Mouse (Mus musculus): Measurements from ENCODE around the gene Dusp10. TPM values are rescaled to one million over a fixed set of nuclear protein-coding genes. Genes with fewer than 3 reads are reported as not detected.

Dusp10 gene
- total and polyA plus RNA-seq, 3 experiments: 5.0 to 14.1 (median 7.9) TPM

DNA sequence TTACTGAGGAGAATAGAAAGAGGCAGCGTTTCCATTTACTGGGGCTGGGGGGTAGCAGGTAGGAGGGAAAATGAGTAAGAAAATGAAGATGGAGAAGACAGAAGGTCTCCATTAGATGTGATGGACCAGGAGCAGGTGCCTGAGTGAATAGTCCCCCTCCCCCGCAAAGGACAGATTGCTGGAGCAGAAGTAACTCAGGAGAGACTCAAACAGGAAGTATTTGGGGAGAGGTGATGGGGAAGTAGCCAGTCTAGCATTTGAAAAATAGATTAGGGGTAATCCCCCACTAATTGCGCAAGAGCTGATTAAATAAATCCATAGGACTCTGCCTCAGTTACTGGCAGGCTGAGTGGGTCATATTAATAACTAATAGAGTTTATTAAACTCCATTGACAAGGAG is 66.2 kb downstream of the Dusp10 start:
- Histone ChIP-seq H3K79me2 (replicated peaks; ENCODE audit: control insufficient read depth, insufficient read depth, low read length) (no peaks in the 10 kb centered on the region), H3K27me3 (ENCODE audit: control insufficient read depth, insufficient read depth, low read length) (no peaks in the 10 kb centered on the region), H3K4me3 (no peak overlapping the region), H3K36me3 (ENCODE audit: control insufficient read depth, insufficient read depth, low read length) (no peaks in the 10 kb centered on the region; the same call in 1 of the 2 replicates), H3K4me1 (ENCODE audit: control insufficient read depth, insufficient read depth, low read length) (peaks cover 1% of the 10 kb centered on the region), H3K27ac (no peak overlapping the region), H3K9ac (ENCODE audit: low read depth, low read length) (no peak overlapping the region)
- WGBS: 89% methylated on average over 3 of the region's 3 CpGs
- intact Hi-C loops (cut with DNase I): no loop called here
- TF ChIP-seq EP300 (IDR thresholded peaks at IDR 0.05; ENCODE audit: insufficient read depth, low read depth, low read length): no peak
- no peak for TF ChIP-seq POLR2A (IDR thresholded peaks at IDR 0.05; ENCODE audit: insufficient read depth, low read depth, low read length)
- no peak for TF ChIP-seq CTCF (IDR thresholded peaks at IDR 0.05)
- DNase-seq: no peak

- intact Hi-C loops (cut with DNase I): no loop called here
- Histone ChIP-seq H3K4me1 (ENCODE audit: control insufficient read depth, insufficient read depth, low read length) (no peaks in the 10 kb centered on the region; the same call in 1 of the 2 replicates), H3K4me3 (no peak overlapping the region), H3K79me2 (replicated peaks; ENCODE audit: control insufficient read depth, insufficient read depth, low read length) (no peaks in the 10 kb centered on the region), H3K36me3 (ENCODE audit: control insufficient read depth, insufficient read depth, low read length) (no peaks in the 10 kb centered on the region), H3K27me3 (ENCODE audit: control insufficient read depth, insufficient read depth, low read length) (no peaks in the 10 kb centered on the region), H3K27ac (no peak overlapping the region), H3K9ac (ENCODE audit: low read depth, low read length) (no peak overlapping the region)
- no peak for DNase-seq
- 46% methylated on average over 3 of the region's 3 CpGs for WGBS
- TF ChIP-seq CTCF (IDR thresholded peaks at IDR 0.05) (no peak), EP300 (IDR thresholded peaks at IDR 0.05; ENCODE audit: insufficient read depth, low read depth, low read length) (no peak), POLR2A (IDR thresholded peaks at IDR 0.05; ENCODE audit: insufficient read depth, low read depth, low read length) (no peak)
These were observed 69.6 kb downstream of the Dusp10 start for GRCm38 (mm10) chr1:184082661-184083060.

GRCm38 (mm10) chr1:184083166-184083565 is 70.1 kb downstream of the Dusp10 start:
- H3K4me1 ChIP-seq (ENCODE audit: control insufficient read depth, insufficient read depth, low read length): no peaks in the 10 kb centered on the region; the same call in 1 of the 2 replicates
- no peak overlapping the region for H3K27ac ChIP-seq
- TF ChIP-seq EP300 (IDR thresholded peaks at IDR 0.05; ENCODE audit: insufficient read depth, low read depth, low read length) (no peak), POLR2A (IDR thresholded peaks at IDR 0.05; ENCODE audit: insufficient read depth, low read depth, low read length) (no peak), CTCF (IDR thresholded peaks at IDR 0.05) (no peak)
- no peaks in the 10 kb centered on the region for H3K27me3 ChIP-seq (ENCODE audit: control insufficient read depth, insufficient read depth, low read length)
- H3K9ac ChIP-seq (ENCODE audit: low read depth, low read length): no peak overlapping the region
- H3K4me3 ChIP-seq: no peak overlapping the region
- H3K36me3 ChIP-seq (ENCODE audit: control insufficient read depth, insufficient read depth, low read length): no peaks in the 10 kb centered on the region
- no peaks in the 10 kb centered on the region for H3K79me2 ChIP-seq (replicated peaks; ENCODE audit: control insufficient read depth, insufficient read depth, low read length)
- DNase-seq: no peak
- 64% methylated on average over 7 of the region's 7 CpGs for WGBS
- intact Hi-C loops (cut with DNase I): no loop called here

DNA sequence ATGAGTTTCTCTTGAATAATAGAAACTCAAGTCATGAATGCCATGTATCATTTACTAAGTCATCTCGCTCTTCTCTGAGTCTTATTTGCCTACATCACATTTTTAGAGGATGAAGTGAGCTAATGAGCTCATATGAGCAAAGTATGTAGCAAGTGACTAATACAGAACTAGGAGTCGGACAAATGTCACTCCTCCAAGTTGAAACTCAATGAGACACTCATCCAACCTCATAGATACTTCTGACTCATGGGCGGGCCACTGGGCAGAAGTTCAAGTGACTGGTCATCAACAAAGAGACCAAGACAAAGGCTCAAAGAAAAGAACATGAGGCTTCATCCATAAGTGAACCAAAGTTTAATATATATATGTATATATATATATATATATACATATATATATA is 71.9 kb downstream of the Dusp10 start:
- Histone ChIP-seq H3K27ac (no peak overlapping the region), H3K27me3 (ENCODE audit: control insufficient read depth, insufficient read depth, low read length) (no peaks in the 10 kb centered on the region), H3K4me1 (ENCODE audit: control insufficient read depth, insufficient read depth, low read length) (no peaks in the 10 kb centered on the region; the same call in 1 of the 2 replicates), H3K4me3 (no peak overlapping the region), H3K9ac (ENCODE audit: low read depth, low read length) (no peak overlapping the region), H3K79me2 (replicated peaks; ENCODE audit: control insufficient read depth, insufficient read depth, low read length) (no peaks in the 10 kb centered on the region), H3K36me3 (ENCODE audit: control insufficient read depth, insufficient read depth, low read length) (no peaks in the 10 kb centered on the region)
- DNase-seq: no peak
- TF ChIP-seq EP300 (IDR thresholded peaks at IDR 0.05; ENCODE audit: insufficient read depth, low read depth, low read length): no peak
- no peak for TF ChIP-seq CTCF (IDR thresholded peaks at IDR 0.05)
- no peak for TF ChIP-seq POLR2A (IDR thresholded peaks at IDR 0.05; ENCODE audit: insufficient read depth, low read depth, low read length)
- WGBS: 77% methylated on average over 3 of the region's 3 CpGs
- intact Hi-C loops (cut with DNase I): no loop called here

- H3K79me2 ChIP-seq (replicated peaks; ENCODE audit: control insufficient read depth, insufficient read depth, low read length): no peaks in the 10 kb centered on the region
- 74% methylated on average over 6 of the region's 6 CpGs for WGBS
- no peaks in the 10 kb centered on the region for H3K36me3 ChIP-seq (ENCODE audit: control insufficient read depth, insufficient read depth, low read length)
- no peaks in the 10 kb centered on the region for H3K27me3 ChIP-seq (ENCODE audit: control insufficient read depth, insufficient read depth, low read length)
- no peak overlapping the region for H3K9ac ChIP-seq (ENCODE audit: low read depth, low read length)
- TF ChIP-seq CTCF (IDR thresholded peaks at IDR 0.05) (no peak), POLR2A (IDR thresholded peaks at IDR 0.05; ENCODE audit: insufficient read depth, low read depth, low read length) (no peak), EP300 (IDR thresholded peaks at IDR 0.05; ENCODE audit: insufficient read depth, low read depth, low read length) (no peak)
- no peak overlapping the region for H3K4me3 ChIP-seq
- intact Hi-C loops (cut with DNase I): no loop called here
- H3K27ac ChIP-seq: no peak overlapping the region
- no peaks in the 10 kb centered on the region for H3K4me1 ChIP-seq (ENCODE audit: control insufficient read depth, insufficient read depth, low read length)
- DNase-seq: no peak
These were observed 77.4 kb downstream of the Dusp10 start for GRCm38 (mm10) chr1:184090515-184090914.

DNA sequence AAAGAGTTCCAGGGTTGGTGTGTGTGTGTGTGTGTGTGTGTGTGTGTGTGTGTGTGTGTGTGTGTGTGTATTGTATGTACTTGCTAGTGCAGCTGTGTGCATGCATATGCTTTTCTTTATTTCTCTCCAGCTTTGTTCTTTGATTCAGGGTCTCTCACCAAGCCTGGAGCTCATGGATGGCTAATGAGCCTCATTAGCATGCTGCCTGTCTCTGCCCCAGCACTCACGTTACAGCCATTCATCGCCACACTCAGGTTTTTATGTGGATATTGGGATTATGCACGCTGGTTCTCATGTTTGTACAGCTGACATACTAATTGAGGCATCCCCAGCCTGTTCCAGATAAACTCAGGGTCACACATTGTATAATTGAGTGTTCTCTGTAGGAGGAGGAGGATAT is 81.8 kb downstream of the Dusp10 start:
- Histone ChIP-seq H3K36me3 (ENCODE audit: control insufficient read depth, insufficient read depth, low read length) (no peaks in the 10 kb centered on the region), H3K27ac (no peak overlapping the region), H3K4me3 (no peak overlapping the region), H3K4me1 (ENCODE audit: control insufficient read depth, insufficient read depth, low read length) (no peaks in the 10 kb centered on the region), H3K9ac (ENCODE audit: low read depth, low read length) (no peak overlapping the region), H3K27me3 (ENCODE audit: control insufficient read depth, insufficient read depth, low read length) (no peaks in the 10 kb centered on the region), H3K79me2 (replicated peaks; ENCODE audit: control insufficient read depth, insufficient read depth, low read length) (no peaks in the 10 kb centered on the region)
- no peak for DNase-seq
- TF ChIP-seq POLR2A (IDR thresholded peaks at IDR 0.05; ENCODE audit: insufficient read depth, low read depth, low read length) (no peak), CTCF (IDR thresholded peaks at IDR 0.05) (no peak), EP300 (IDR thresholded peaks at IDR 0.05; ENCODE audit: insufficient read depth, low read depth, low read length) (no peak)
- intact Hi-C loops (cut with DNase I): no loop called here
- 70% methylated on average over 3 of the region's 3 CpGs for WGBS
